Mouse (Mus musculus) stomach, postnatal 0 days (tissue): ENCODE data around the gene Gpr141. TPM values are rescaled to one million over a fixed set of nuclear protein-coding genes. Genes with fewer than 3 reads are reported as not detected.

Experiments used
- ATAC-seq: fragments of 200-750 bp; cut with Nextera tagmentation; 2 replicates; pipeline ENCODE4 v1.8.0; 2017; ENCODE audit not compliant: low FRiP score, low TSS enrichment
- DNase-seq: peaks from one replicate; pipeline ENCODE4 v3.0.0-alpha.2; 2016; ENCODE audit warnings: low spot score
- H3K27ac ChIP-seq: fragments of 300-500 bp; sonication (generic); replicated peaks from 2 replicates; pipeline ENCODE4 v1.5.1; 2014; ENCODE audit warnings: mild to moderate bottlenecking, control low read depth
- H3K27me3 ChIP-seq: fragments of 300-500 bp; sonication (generic); 2 replicates; pipeline ENCODE4 v1.6.1; 2014; ENCODE audit warnings: low read length; ENCODE audit not compliant: control insufficient read depth, insufficient read depth
- H3K36me3 ChIP-seq: fragments of 300-500 bp; sonication (generic); 2 replicates; pipeline ENCODE4 v1.6.1; 2014; ENCODE audit warnings: low read length, mixed read lengths; ENCODE audit not compliant: control insufficient read depth, insufficient read depth
- H3K4me1 ChIP-seq: fragments of 300-500 bp; sonication (generic); replicated peaks from 2 replicates; pipeline ENCODE4 v1.6.1; 2014; ENCODE audit warnings: antibody characterized with exemption; ENCODE audit not compliant: control insufficient read depth, insufficient read depth
- H3K4me2 ChIP-seq: fragments of 300-500 bp; sonication (generic); replicated peaks from 2 replicates; pipeline ENCODE4 v1.6.1; 2014; ENCODE audit warnings: low read depth, mild to moderate bottlenecking, control low read depth, moderate library complexity
- H3K4me3 ChIP-seq: fragments of 300-500 bp; sonication (generic); 2 replicates; pipeline ENCODE4 v1.5.1; 2014; ENCODE audit warnings: low read depth, low read length, control low read depth
- H3K9ac ChIP-seq: fragments of 300-500 bp; sonication (generic); 2 replicates; pipeline ENCODE4 v1.6.1; 2014; ENCODE audit warnings: mild to moderate bottlenecking, low read length, control low read depth, mixed read lengths
- H3K9me3 ChIP-seq: fragments of 300-500 bp; sonication (generic); 2 replicates; pipeline ENCODE4 v1.6.1; 2016; ENCODE audit warnings: low read length; ENCODE audit not compliant: control insufficient read depth
- CTCF ChIP-seq: IDR thresholded peaks from 2 replicates; pipeline ENCODE4 v1.5.1; 2016; ENCODE audit warnings: antibody characterized with exemption, low read depth, mild to moderate bottlenecking, moderate library complexity
- EP300 ChIP-seq: optimal IDR thresholded peaks from 2 replicates; pipeline ENCODE3; 2016; ENCODE audit warnings: antibody characterized with exemption
- WGBS: fragments of 180-500 bp; shearing (Covaris S2); extraction: QIAGEN DNeasy Blood & Tissue Kit; methylation state at CpG from one replicate; pipeline ENCODE4 v1.1.7; 2014; 5-methylcytosine and 5-hydroxymethylcytosine counted together
- polyA plus RNA-seq: library from polyadenylated mRNA; unstranded; fragments of >200 nt; fragmentation: Nextera tagmentation; extraction: Ambion mirVana; gene quantifications from 2 replicates; pipeline ENCODE4 v1.2.1, GENCODE M21; 2015

Gene Gpr141
- polyA plus RNA-seq, 1 experiment from 2014 or later: 0.17 TPM

DNA sequence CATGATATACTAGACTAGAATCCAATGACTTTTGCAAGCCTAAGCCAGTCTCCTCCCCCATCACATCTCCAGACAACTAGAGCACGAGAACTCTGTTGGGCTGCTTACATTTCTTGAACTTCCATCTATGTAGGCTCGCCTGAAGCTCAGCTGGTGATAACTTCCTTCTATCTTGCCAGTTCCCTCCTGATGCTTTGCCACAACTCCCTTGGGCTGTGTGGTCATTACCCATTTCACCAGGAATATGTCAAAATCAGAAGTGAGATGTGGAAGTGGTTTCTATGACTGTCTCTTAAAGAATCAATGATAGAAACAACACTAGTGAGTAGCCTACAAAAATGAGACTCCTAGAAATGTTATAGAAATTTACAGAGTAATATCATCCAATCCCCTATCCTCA is 56.9 kb downstream of the Gpr141 start:
- DNase-seq: no peak
- ATAC-seq: no peak
- Histone ChIP-seq H3K9me3 (no peaks in the 10 kb centered on the region), H3K4me3 (no peak overlapping the region), H3K4me1 (no peaks in the 10 kb centered on the region), H3K36me3 (no peaks in the 10 kb centered on the region), H3K27me3 (no peaks in the 10 kb centered on the region), H3K4me2 (no peak overlapping the region), H3K27ac (no peak overlapping the region), H3K9ac (no peak overlapping the region)
- no peak for TF ChIP-seq CTCF
- 59% methylated on average over 2 of the region's 2 CpGs for WGBS

DNA sequence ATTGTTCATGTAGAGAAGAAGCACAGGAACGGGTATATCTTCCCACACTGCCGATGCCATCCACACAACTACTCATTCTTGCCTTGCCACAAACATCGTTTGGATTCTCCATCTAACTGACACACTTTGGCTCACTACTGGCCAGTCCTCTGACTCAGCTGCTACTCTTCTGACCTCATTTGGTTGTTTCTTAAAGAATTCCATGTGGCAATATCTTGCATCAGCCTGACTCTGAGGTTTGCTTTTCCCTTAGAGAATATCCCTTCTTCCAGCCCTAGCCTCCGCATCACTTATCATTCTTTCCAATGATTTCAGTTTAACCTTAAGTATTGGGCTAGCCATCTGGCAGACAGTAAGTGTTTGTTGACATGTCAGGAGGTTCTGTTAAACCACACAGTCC is 59.8 kb downstream of the Gpr141 start:
- Histone ChIP-seq H3K9me3 (no peaks in the 10 kb centered on the region), H3K27ac (no peak overlapping the region), H3K4me3 (no peak overlapping the region), H3K9ac (no peak overlapping the region), H3K4me1 (no peaks in the 10 kb centered on the region), H3K27me3 (no peaks in the 10 kb centered on the region), H3K36me3 (no peaks in the 10 kb centered on the region), H3K4me2 (no peak overlapping the region)
- no peak for DNase-seq
- ATAC-seq: no peak
- WGBS: 93% methylated on average over 4 of the region's 4 CpGs
- TF ChIP-seq CTCF (no peak), EP300 (no peak)

DNA sequence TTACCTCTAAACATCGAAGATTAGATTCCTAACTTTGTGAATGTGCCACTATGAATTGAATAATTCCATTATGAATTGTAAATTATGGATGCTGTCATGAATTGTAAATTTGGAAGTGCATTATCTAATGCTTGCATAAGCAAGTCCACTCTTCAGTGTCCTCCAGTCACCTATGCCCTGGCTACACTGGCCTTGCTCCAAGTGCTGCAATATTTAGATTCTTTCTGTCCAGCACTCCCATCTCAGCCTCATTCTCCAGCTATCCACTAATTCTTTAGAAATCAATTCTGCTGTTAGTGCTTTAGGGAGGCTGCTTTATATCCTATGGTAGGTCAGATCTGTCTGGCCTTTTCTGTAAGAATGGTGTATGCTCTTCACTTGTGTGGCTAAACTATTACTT is 60.8 kb downstream of the Gpr141 start:
- ATAC-seq (no peak), DNase-seq (no peak)
- H3K4me3 ChIP-seq: no peak overlapping the region
- H3K36me3 ChIP-seq: no peaks in the 10 kb centered on the region
- 95% methylated on average over 1 of the region's 1 CpGs for WGBS
- H3K4me2 ChIP-seq: no peak overlapping the region
- H3K27me3 ChIP-seq: no peaks in the 10 kb centered on the region
- no peaks in the 10 kb centered on the region for H3K4me1 ChIP-seq
- H3K9ac ChIP-seq: no peak overlapping the region
- H3K27ac ChIP-seq: no peak overlapping the region
- TF ChIP-seq EP300: no peak
- no peaks in the 10 kb centered on the region for H3K9me3 ChIP-seq

DNA sequence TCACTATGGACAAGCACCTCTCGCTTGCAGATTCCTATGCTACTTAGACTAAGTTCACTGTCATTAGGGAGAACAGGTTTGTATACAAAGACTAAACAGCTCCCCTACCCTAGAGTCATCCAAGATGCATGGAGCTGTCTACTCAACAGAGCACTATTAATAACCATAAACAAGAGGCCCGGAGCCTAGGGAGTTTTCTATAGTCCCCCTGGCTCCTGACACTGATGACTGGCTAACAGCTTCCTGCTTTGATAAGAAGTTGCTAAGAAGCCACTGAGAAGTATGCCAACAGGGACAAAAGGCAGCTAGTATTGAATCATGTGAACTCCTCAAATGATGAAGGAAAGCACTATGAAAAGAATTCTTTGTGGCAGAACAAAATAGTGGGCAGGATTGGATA is 78.3 kb downstream of the Gpr141 start:
- no peaks in the 10 kb centered on the region for H3K4me1 ChIP-seq
- no peak overlapping the region for H3K9ac ChIP-seq
- H3K4me3 ChIP-seq: no peak overlapping the region
- DNase-seq: no peak
- TF ChIP-seq EP300 (no peak), CTCF (no peak)
- ATAC-seq: no peak
- no peaks in the 10 kb centered on the region for H3K27me3 ChIP-seq
- H3K36me3 ChIP-seq: no peaks in the 10 kb centered on the region
- WGBS: 49% methylated on average over 2 of the region's 2 CpGs
- H3K27ac ChIP-seq: no peak overlapping the region
- H3K4me2 ChIP-seq: no peak overlapping the region
- H3K9me3 ChIP-seq: no peaks in the 10 kb centered on the region

DNA sequence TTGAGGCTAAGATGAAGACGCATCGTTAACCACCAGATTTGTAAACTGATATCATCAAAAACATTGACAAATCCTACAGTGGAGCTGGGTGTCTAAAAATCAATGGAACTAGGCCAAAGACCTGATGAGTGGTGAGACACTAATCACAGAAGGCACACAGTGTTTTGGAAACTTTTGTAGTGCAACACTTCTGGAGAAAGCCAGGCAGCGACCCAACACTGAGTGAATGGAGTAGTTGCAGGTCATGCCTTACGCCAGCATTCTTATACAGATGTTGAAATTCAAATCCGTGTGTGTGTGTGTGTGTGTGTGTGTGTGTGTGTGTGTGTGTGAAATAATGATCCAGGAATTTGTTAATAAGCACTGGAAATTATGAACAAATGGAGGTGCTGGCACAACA is 79.5 kb downstream of the Gpr141 start:
- H3K27ac ChIP-seq: no peak overlapping the region
- no peaks in the 10 kb centered on the region for H3K36me3 ChIP-seq
- DNase-seq (no peak), ATAC-seq (no peak)
- WGBS: 74% methylated on average over 5 of the region's 5 CpGs
- no peaks in the 10 kb centered on the region for H3K9me3 ChIP-seq
- no peak overlapping the region for H3K4me2 ChIP-seq
- H3K27me3 ChIP-seq: no peaks in the 10 kb centered on the region
- no peak overlapping the region for H3K4me3 ChIP-seq
- no peak for TF ChIP-seq EP300
- no peak for TF ChIP-seq CTCF
- H3K4me1 ChIP-seq: no peaks in the 10 kb centered on the region
- no peak overlapping the region for H3K9ac ChIP-seq

DNA sequence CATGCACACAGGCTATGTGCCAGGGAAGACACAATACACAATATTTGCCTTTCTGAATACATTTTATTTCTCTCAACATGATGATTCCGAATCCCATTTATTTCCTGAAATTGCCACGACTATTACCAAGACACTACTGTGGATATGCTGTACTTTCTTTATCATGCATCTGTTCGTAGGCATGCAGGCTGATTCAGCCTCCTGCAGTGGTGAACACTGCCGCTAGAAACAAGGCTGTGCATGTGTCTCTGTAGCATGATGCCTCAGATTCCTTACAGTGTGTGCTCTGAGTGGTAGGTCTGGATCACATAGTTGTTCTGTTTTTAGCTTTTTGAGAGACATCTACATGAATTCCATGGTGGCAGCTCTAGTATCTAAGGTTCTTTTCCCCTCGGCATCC is 89.5 kb downstream of the Gpr141 start:
- Histone ChIP-seq H3K4me2 (no peak overlapping the region), H3K4me3 (no peak overlapping the region), H3K27me3 (no peaks in the 10 kb centered on the region), H3K36me3 (no peaks in the 10 kb centered on the region), H3K9me3 (no peaks in the 10 kb centered on the region), H3K27ac (no peak overlapping the region), H3K4me1 (no peaks in the 10 kb centered on the region), H3K9ac (no peak overlapping the region)
- WGBS: 81% methylated on average over 5 of the region's 5 CpGs
- DNase-seq (no peak), ATAC-seq (no peak)
- TF ChIP-seq EP300 (no peak), CTCF (no peak)

DNA sequence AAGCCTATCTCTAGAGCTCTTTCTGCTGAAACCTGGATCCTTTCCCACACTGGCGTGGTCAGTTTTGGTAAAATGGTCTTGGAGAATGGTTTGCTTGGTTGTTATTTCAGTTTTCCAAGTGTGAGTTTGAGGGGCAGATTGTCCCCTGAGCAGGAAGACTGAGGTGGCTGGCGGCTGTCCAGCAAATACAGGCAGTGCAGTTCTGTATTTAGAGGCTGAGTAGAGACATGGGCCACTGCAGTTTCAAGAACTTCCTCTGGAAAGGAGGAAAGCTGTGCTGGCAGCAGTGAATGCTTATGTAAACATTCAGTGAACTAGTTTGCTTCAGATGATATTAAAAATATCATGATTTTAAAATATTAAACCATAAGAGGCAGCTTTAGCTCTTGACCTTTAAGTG is 93.2 kb downstream of the Gpr141 start:
- no peak overlapping the region for H3K9ac ChIP-seq
- 49% methylated on average over 2 of the region's 2 CpGs for WGBS
- H3K9me3 ChIP-seq: no peaks in the 10 kb centered on the region
- TF ChIP-seq EP300 (no peak), CTCF (no peak)
- ATAC-seq (no peak), DNase-seq (no peak)
- H3K27me3 ChIP-seq: no peaks in the 10 kb centered on the region
- H3K4me1 ChIP-seq: no peaks in the 10 kb centered on the region
- H3K4me2 ChIP-seq: no peak overlapping the region
- no peak overlapping the region for H3K27ac ChIP-seq
- no peak overlapping the region for H3K4me3 ChIP-seq
- H3K36me3 ChIP-seq: no peaks in the 10 kb centered on the region
